Mouse (Mus musculus): ENCODE data around the gene Gsta4.
"Not testable (repeated sequence)": the region's sequence is repeated elsewhere in the genome, so short reads cannot be mapped to it uniquely, and the experiment has no call there.

Gsta4 gene

GRCm38 (mm10) chr9:78233121-78233695, 50.6 kb downstream of the Gsta4 start:
- DNase-seq (ENCODE audit: low spot score) = not testable (repeated sequence)

GRCm38 (mm10) chr9:78255683-78256470, 73.3 kb downstream of the Gsta4 start:
- not testable (repeated sequence) for DNase-seq (ENCODE audit: low spot score)

- DNase-seq (ENCODE audit: low spot score) = not testable (repeated sequence)
Measured at GRCm38 (mm10) chr9:78256914-78257313, 74.3 kb downstream of the Gsta4 start, which contains the start of gene Gm3776. TSS of gene Gm3776 (plus strand) at chr9:78257129.

Measured in urinary bladder, postnatal 10 days (tissue).